Mouse (Mus musculus) cerebellum, adult 9-10 months (tissue): ENCODE measurements around the gene Gtf2h1.

Experiments used
- DNase-seq: peaks from one replicate; pipeline ENCODE4 v3.0.0; 2022

The Gtf2h1 gene

GRCm38 (mm10) chr7:46853365-46853764 lies 57.5 kb downstream of the Gtf2h1 start:
- no peak for DNase-seq

GRCm38 (mm10) chr7:46855866-46856560 lies 60.1 kb downstream of the Gtf2h1 start:
- no peak for DNase-seq

GRCm38 (mm10) chr7:46857436-46857835 lies 61.5 kb downstream of the Gtf2h1 start:
- no peak for DNase-seq

GRCm38 (mm10) chr7:46859031-46859430 lies 63.1 kb downstream of the Gtf2h1 start:
- DNase-seq, result no peak

- DNase-seq, result no peak
Measured at GRCm38 (mm10) chr7:46860996-46861395, 65.1 kb downstream of the Gtf2h1 start, which contains the start of gene Ldhc. TSS of gene Ldhc (plus strand) at chr7:46861203.

- DNase-seq, result no peak
Measured at GRCm38 (mm10) chr7:46871988-46872387, 76.1 kb downstream of the Gtf2h1 start.
